Mouse (Mus musculus): ENCODE measurements around the gene Rab25. TPM values are rescaled to one million over a fixed set of nuclear protein-coding genes. Genes with fewer than 3 reads are reported as not detected.
A peak's percentile ranks its signal among the peaks of the same experiment; 100 is the strongest.

Rab25 gene
- total RNA-seq, 2 experiments from 2014 or later = not detected

DNA sequence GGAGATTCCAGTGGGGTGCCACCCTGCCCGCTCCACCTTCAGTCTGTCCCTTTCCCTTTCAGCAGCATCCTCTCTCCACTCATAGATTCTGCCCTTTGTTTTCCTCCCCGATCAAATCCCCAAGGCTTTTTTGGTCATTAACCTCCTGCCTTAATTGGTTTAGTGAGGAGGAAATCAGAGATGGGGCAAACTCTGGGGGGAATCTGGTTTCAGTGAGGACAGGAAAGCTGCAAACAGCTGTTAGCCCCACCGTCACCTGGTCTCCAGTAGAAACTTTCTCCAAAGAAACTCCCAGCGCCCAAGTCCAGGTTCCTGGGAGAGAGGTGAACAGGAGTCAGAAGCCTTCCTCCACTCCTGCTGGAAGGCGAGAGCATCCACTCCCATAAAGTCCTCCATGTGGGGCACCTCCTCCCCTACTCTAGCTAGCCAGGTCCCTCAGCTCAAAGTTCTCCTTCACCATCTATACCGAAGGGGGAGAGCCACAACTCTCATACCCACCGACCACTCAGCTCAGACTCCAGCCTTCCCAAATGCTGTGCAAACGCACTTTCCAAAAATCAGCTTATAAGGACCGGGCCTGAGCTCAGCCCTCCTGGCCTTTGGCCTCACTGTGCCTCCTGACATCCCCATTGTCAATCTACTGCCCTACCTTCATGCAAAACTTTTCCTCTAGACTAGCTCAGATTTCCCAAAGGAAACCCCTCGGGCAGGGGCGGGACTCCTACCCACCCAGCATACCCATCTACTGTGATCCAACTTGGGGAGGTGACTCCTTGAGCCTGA lies 17.8 kb downstream of the Rab25 start:
- no peak for DNase-seq
- intact Hi-C loops (cut with DNase I; ENCODE audit: low total_unique reads) = no loop called here

DNA sequence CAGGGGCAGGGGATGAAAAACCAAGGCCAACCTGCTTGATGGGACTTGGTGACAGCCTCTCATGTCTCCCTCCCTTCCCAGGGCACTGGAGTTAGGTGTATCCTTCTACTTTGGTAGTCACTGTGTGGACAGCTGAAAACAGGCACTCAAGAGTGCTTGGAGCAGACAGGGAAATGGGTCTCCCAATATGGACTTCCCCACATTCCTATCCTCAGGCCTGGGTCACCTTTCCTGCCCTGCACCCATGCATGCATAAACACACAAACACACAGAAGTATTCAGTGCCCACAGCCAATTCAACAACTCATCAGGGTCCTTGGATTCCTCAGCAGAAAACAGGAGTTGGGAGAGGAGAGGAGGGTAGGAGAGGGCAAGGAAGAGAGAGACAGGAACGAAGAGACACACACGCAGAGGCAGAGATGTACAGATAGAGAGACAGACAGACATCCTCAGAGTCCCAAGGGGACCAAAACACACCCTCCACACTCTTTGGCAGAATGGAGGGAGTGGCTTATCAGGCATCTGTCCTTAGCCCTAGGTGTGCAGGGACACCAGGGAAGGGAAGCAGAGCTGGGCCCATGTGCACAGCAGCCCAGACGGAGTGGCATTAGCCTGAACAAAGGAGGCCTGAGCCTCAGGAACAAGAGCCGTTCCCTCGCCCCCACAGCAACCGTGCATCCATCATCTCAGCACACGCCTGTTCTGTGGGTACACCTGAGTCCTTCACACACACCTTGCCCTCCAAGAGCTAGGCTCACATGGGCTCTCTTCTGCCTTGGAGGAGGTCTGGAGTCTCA lies 18.7 kb downstream of the Rab25 start:
- no peak for DNase-seq
- intact Hi-C loops (cut with DNase I; ENCODE audit: low total_unique reads) = no loop called here

DNA sequence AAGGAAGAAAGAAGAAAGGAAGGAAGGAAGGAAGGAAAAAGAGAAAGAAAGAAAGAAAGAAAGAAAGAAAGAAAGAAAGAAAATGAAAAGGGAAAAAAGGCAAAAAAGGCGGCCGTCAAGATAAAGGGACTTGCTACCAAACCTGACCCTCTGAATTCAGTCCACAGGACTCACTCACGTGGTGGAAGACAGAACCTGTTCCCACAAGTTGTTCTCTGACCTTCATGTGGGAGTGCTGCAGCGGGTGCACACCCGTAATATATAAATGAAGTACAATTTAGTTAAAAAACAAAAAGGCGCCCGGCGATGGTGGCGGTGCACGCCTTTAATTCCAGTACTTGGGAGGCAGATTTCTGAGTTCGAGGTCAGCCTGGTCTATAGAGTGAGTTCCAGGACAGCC lies 19.5 kb downstream of the Rab25 start:
- no peak for DNase-seq
- intact Hi-C loops (cut with DNase I; ENCODE audit: low total_unique reads) = no loop called here

DNA sequence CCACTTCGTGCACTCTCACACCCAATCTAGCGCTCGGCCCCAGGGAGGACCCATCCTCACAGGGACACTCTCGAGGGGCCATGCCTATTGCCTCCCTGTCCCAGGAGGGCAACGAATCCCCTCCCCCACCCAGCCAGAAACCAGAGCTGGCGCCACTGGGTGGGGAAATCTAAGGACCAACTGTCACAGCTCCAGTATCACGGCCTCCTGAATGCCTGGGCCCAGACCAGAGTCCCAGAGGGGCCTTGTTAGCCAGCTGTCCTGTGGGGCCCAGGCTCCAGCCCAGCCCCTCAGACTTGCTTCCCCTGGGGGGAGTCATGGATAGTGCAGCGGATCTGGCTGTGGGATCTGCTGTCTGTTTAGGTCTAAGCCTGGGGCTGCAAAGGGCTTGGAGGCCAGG lies 20.5 kb downstream of the Rab25 start:
- peak; percentile 52 for DNase-seq

DNA sequence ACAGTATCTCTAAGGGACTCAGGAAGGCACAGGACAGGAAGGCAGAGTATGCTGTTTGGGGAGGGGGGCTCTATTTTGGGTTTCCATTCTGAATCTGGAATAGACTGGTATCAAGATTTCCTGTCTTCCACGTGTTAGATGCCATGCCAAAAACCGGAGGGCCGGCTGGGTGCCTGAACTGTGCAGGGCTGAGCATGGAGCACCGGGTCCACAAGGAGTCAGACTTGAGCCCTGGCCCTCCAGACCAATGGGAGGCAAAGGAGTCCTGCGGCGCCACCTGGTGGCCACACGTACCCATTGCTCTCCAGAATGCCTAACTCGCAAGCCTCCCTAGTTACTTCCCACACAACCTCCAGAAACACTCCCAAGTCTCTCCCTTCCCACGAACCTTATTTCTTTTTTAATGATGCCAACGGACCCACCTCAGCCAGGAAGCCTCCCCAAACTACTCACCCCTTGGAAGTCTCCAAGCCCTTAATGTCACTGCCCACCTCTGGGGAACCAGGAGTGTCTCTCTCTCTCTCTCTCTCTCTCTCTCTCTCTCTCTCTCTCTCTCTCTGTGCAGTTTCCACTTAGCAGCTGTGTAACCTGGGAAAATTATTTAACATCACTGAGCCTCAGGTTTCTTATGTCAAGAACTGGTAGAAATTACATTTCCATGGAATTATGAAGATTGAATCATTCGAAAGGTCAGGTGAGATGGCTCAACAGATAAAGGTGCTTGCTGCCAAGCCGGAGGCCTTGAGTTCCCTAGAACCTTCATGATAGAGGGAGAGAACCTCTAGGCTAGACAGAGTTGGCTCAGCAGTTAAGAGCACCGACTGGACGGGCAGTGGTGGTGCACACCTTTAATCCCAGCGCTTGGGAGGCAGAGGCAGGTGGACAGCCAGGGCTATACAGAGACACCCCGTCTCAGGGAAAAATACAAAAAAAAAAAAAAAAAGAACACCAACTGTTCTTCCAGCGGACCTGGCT lies 21.7 kb downstream of the Rab25 start:
- DNase-seq = peak; percentile 90
- intact Hi-C loops (cut with DNase I; ENCODE audit: low total_unique reads) = no loop called here

More for the DNA sequence above, 20.5 kb downstream of the Rab25 start:
- intact Hi-C loops (cut with DNase I; ENCODE audit: low total_unique reads) = no loop called here

DNA sequence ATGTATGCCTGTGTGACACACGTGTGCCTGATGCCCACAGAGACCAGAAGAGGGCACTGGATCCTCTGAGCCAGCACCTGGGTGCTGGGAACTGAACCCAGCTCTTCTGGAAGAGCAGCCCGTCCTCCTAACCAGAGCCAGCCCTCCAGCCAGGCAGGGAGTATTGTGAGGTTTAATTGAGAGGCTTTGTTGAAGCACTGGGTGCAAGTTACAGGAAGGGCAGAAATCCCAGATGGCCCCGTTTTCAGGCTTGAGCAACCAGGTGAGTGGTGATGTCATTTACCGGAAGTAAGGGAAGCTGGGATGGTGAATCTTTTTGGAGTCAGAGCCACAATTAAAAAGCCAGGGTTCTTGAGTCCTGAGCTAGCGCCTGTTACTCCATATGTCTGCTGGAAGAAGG lies 23.1 kb downstream of the Rab25 start:
- intact Hi-C loops (cut with DNase I; ENCODE audit: low total_unique reads) = no loop called here

DNA sequence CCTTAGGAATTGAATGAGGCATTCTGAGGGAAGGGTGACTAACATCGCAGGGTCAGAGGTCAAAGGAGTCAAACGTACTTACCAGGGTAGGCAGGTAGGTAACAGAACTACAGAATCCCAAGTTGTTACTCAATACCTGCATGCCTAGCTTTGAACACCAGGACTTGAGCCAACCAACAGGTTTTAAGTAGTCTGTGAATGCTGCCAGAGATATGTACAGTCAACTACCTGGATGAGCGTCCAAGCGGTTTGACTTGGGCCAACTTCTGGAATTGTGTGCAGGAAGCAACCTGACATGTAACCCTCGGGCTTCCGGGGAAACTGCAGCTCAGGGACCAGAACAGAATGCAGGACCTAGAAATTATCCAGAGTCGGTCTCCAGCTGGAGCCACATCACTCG lies 25.1 kb downstream of the Rab25 start:
- no peak for DNase-seq
- intact Hi-C loops (cut with DNase I; ENCODE audit: low total_unique reads) = loop anchor here (5.0 kb wide), 1 partner anchor 116 kb away; no protein-coding TSS in a partner anchor

More for the DNA sequence above, 23.1 kb downstream of the Rab25 start:
- DNase-seq = no peak

DNA sequence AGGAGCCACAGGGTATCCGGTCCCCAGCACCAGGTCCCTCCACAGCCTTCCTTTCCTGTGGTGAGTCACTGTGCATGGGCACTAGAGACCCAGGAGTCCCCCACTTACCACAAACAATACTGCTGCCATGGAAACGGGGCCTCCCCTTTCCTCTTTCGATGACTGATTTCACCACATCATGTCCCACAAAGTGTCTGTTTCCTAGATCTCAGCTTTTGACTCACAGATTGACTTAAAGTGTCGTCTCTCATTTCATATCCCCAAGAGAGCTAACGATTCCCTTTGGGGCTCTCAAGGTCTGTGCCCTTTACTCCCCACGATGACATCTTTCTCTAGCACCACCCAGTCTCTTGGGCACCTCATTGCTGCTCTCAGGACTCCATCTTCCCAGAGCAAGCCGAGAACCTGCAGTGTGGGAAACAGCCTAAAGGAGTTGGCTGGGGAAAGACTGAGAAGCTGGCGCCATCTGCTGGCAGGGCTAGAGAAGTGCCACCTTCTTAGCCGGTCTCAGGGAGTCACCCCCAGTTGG lies 26.2 kb downstream of the Rab25 start:
- DNase-seq = peak; percentile 74
- intact Hi-C loops (cut with DNase I; ENCODE audit: low total_unique reads) = loop anchor here (2.0 to 5.0 kb wide), 2 partner anchors 35 to 115 kb away; no protein-coding TSS in a partner anchor

DNA sequence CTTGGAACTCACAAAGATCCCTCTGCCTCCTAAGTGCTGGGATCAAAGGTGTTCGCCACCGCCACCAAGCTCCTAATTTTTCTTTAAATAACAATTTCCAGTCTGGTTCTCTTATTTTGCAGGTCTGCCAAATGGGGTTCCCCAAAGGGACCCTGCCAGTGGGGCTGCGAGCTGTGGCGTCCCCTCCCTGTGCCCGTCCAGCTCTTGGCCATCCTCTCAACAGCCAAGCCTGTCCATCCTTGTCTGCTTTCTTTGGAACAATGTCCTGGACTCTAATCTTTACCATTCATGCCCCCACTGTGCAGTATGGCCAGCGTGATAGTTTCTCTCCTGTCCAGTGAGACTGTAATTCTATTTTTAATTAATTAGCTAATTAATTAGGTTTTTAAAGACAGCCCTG lies 26.9 kb downstream of the Rab25 start:
- intact Hi-C loops (cut with DNase I; ENCODE audit: low total_unique reads) = loop anchor here (2.0 to 5.0 kb wide), 2 partner anchors 34 to 114 kb away; no protein-coding TSS in a partner anchor
- DNase-seq = no peak

DNA sequence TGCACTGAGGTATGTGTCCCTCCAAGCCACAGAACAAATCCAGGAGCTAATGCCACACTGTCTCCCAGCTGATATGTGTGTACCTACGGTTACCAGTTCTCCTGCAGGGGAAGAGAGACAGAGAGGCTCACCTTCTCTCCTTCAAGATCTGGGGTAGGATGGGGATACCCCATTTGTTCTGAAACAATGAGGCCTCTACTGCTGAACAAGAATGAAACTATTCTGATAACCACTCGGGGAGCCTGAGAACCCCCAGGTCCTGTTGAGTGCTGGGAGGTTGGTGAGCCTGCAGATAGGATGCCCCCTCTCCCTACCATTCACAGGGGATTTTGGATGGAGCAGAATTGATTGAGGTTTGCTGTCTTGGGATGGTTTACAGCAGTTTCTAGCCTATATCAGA lies 28.0 kb downstream of the Rab25 start:
- DNase-seq = no peak
- intact Hi-C loops (cut with DNase I; ENCODE audit: low total_unique reads) = loop anchor here (2.0 to 5.0 kb wide), 2 partner anchors 33 to 113 kb away; no protein-coding TSS in a partner anchor

DNA sequence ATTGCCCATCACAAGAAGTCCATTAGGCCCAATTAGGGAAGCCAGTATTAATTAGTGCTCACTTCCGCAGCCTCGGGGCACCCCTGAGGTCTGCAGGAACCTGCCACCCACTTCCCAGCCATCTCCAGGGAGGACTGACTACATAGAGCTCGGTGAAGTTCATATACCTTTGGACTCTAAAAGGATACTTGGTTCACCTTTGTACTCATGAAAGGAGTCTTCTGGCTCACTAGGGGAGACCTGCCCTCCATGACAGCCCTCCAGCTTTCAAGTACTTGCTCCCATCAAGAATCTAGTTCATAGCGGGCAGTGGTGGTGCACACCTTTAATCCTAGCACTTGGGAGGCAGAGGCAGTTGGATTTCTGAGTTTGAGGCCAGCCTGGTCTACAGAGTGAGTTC lies 29.7 kb downstream of the Rab25 start:
- DNase-seq = no peak
- intact Hi-C loops (cut with DNase I; ENCODE audit: low total_unique reads) = no loop called here

DNA sequence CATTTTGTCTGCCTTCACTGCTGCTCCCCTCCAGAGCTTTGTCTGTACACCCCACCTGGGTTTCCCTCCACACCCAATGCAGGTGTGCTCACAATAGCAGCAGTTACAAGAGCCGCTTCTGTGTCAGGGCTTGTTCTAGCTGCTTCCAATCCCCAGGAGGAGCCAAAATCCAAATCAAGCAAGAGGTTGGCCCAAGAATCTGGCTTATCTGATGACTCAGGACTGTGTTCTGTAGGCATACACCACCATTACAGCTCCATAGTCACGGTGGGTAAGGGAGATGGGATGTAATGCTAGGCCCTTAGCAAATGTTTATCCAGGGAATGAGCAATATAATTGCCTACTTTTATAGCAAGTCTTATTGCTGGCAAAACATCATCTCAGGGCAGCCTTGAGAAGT lies 31.7 kb downstream of the Rab25 start:
- no peak for DNase-seq
- intact Hi-C loops (cut with DNase I; ENCODE audit: low total_unique reads) = no loop called here

DNA sequence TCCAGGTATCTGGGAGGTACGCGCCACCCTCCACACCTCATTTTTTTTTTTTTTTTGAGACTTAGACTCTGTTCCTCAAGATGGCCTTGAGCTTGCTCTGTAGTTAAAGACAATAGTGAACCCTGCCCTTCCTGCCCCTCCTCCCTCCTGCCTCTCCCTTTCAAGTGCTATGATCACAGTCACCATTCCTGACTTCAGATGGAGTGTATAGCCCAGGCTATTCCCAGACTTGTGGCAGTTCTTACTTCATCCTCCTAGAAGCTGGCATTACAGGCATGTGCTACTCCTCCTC lies 33.1 kb downstream of the Rab25 start:
- intact Hi-C loops (cut with DNase I; ENCODE audit: low total_unique reads) = no loop called here

DNA sequence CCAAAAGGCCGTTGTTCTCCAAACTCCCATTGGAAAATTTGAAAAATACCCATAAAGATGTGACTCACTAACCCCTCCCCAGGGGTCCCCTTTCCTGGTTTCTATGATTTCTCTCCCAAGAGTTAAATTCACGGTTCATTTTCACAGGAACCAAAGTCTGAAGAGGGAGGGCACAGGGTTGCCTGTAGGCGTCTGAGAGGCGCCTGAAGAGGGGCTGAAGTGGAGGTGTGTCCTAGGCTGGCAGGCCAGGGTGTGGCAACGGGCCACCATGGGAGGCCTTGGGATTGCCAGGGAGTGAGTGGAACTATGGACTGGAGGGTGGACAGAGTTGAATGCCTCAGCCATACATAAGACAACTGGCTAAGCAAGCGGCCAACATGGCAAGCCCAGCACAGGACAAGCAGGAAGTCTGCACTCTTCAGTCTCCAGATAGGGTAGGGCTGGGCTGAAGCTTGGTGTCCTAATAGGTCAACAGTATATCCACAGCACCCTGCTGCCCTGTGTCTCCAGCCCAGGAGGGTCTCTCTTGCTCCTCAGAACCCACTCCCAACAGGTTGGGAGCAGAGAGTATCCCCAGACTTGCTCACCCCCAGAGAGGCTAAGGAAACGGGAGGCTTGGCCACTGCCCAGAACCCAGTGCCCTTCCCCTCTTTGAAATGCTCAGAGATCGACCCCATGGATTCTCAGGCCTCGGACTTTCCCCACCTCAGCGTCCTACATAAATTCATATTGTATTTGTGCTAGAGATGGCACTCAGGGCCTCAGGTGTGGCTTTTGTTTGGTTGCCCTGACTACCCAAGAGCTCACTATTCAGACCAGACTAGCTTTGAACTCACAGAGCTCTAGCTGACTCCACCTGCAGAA lies 33.6 kb downstream of the Rab25 start:
- no peak for DNase-seq
- intact Hi-C loops (cut with DNase I; ENCODE audit: low total_unique reads) = no loop called here

More for the DNA sequence above, 33.1 kb downstream of the Rab25 start:
- no peak for DNase-seq

DNA sequence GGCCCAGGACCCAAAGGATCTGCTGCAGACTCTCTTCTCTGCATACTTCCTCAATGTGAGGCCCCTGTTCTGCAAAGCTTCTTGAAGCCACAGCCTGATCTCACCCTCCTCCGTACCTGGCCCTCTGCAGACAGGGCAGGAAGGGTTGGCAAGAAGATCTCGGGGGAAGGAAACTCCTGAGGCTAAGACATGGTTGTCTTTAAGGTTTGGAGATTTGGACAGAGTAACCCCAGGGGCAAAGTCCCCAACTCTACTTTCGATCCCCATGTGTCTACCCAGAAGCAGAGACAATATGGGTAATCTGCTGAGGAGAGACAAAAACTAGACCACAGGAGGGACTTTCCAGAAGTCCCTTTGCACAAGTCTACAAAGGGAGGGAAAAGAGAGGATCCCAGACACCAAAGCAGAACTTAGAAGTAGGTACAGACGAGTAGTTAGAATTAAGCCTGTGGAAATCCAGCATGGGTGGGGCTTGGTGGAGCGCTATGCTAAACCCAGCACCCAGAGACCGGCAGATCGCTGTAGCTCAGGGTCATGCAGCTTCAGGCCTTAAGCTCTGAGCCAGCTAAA lies 34.5 kb downstream of the Rab25 start:
- intact Hi-C loops (cut with DNase I; ENCODE audit: low total_unique reads) = no loop called here
- DNase-seq = no peak

DNA sequence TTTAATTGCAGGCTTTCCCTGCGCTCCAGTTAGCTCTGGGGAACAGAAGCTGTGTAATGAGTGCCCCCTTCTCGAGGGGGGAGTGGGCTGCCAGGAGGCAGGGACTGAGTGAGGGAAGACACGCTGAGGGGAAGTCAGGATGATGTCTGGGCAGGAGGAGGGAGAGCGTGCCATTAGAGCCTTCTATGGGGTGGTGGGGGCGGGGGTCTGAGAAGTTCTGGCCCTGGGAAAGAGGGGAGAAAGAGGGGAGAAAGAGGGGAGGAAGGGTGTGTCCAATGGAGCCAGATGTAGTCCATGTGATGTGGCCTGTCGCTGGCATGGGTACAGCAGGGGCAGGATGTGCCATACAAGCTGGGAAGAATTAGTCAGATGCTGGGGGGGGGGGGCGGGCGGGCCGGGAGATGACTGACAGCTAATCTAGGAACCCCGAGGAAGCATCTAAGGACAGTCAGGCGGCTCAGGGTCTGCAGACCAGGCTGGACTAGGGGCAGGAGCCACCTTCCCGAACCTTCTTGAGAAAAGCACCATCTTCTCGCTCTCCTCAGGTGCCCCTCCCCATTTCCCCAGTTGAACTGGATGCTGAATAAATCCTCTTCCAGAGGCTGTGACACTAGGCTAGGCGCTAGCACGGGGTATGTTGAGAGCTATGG lies 35.1 kb downstream of the Rab25 start:
- intact Hi-C loops (cut with DNase I; ENCODE audit: low total_unique reads) = no loop called here
- no peak for DNase-seq

DNA sequence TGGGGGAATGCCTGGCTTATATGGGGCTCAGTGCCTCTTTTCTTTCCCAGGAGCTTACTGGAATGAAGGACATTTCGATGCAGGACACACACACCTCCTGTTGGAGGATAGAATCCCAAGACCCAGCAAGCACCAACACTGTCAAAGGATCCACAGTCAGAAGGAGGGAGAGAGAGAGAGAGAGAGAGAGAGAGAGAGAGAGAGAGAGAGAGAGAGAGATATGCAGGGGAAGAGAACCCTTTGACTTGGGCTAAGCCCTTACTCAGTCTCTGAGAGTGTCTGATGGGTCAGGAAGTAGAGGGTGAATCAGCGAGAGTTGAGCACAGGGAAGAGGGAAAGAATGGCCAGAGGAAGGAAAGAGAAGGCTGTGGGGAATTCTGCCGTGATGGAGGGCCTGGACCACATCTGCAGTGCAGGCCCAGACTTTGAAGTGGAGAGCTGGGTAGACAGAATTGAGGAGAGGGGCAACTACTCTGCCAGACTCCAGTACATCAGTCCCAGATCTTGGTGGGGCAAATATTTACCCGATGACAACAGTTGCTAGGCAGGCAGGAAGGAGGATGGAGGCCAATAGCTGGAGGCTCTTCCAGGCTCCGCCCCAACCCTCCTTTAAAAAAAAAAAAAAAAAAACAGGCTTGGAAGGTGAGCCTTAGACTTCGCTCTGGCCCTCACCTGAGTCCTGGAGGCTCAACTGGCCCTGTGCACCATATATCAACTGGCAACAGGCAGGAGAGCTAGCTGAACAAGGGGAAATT lies 35.8 kb downstream of the Rab25 start:
- no peak for DNase-seq

More for the DNA sequence above, 35.8 kb downstream of the Rab25 start:
- intact Hi-C loops (cut with DNase I; ENCODE audit: low total_unique reads) = no loop called here

All from gastrocnemius, postnatal 14 days (tissue).